Mouse (Mus musculus) small intestine, adult 2 months (tissue): ENCODE results near the gene Abcc3. TPM values are rescaled to one million over a fixed set of nuclear protein-coding genes. Genes with fewer than 3 reads are reported as not detected.

Experiments used
- H3K27ac ChIP-seq: fragments of 200-500 bp; 2 replicates; pipeline ENCODE4 v1.5.1; 2012; ENCODE audit warnings: low read depth, low read length, control low read depth, inconsistent platforms; ENCODE audit not compliant: insufficient read depth
- H3K27me3 ChIP-seq: fragments of 200-500 bp; 2 replicates; pipeline ENCODE4 v1.6.1; 2012; ENCODE audit warnings: mild to moderate bottlenecking, moderate library complexity, low read length, inconsistent platforms; ENCODE audit not compliant: control insufficient read depth, insufficient read depth
- H3K36me3 ChIP-seq: fragments of 200-500 bp; 2 replicates; pipeline ENCODE4 v1.6.1; 2012; ENCODE audit warnings: mild to moderate bottlenecking, low read length, control low read depth, inconsistent platforms; ENCODE audit not compliant: control insufficient read depth, insufficient read depth
- H3K4me1 ChIP-seq: fragments of 200-500 bp; 2 replicates; pipeline ENCODE4 v1.6.1; 2012; ENCODE audit warnings: low read length, inconsistent platforms, mixed read lengths; ENCODE audit not compliant: control insufficient read depth, insufficient read depth, insufficient read length
- H3K4me3 ChIP-seq: fragments of 200-500 bp; 2 replicates; pipeline ENCODE4 v1.5.1; 2012; ENCODE audit warnings: low read depth, mild to moderate bottlenecking, control low read depth, inconsistent platforms, low read length, moderate library complexity
- CTCF ChIP-seq: fragments of 200-500 bp; IDR thresholded peaks from 2 replicates; pipeline ENCODE4 v1.5.1; 2012; ENCODE audit warnings: low read depth, mild to moderate bottlenecking, control low read depth, inconsistent platforms, low read length, moderate library complexity, mixed read lengths; ENCODE audit not compliant: insufficient replicate concordance, insufficient read length; ENCODE audit errors: extremely low read depth
- POLR2A ChIP-seq: fragments of 200-500 bp; IDR thresholded peaks from 2 replicates; pipeline ENCODE4 v1.6.1; 2012; ENCODE audit warnings: low read depth, mild to moderate bottlenecking, control low read depth, inconsistent platforms, low read length, moderate library complexity
- WGBS: fragments of 180-500 bp; shearing (Covaris S2); methylation state at CpG from one replicate; pipeline ENCODE4 v1.1.7; 2018; 5-methylcytosine and 5-hydroxymethylcytosine counted together
- polyA plus RNA-seq: library from polyadenylated mRNA; depleted of rRNA; stranded (reverse); fragments of >200 nt; gene quantifications from 2 replicates; pipeline ENCODE4 v1.2.3, GENCODE M21; 2012

The Abcc3 gene
- polyA plus RNA-seq, 1 experiment: 42.4 TPM

DNA sequence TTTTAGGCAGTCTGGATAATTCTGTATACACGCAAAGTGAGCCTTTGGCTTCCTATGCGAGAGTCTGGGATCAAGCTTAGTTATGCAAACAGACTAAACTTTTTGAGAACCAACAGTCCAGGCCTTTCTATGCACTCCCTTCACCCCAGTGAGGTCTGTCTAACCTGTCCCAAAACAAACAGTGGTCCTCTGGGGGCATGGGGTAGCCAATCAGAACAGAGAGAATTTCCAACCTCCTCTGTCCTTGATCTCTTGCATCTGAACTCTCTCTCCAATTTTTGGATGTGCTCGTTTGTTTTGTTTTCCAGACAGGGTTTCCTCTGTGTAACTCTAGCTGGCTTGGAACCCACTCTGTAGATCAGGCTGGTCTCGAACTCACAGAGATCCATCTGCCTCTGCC is 3.8 kb downstream of the Abcc3 start:
- H3K4me1 ChIP-seq: peaks cover 42% of the 10 kb centered on the region
- WGBS: 78% methylated on average over 4 of the region's 4 CpGs
- H3K27ac ChIP-seq: peak overlapping the region; percentile 91; the same call in 1 of the 2 replicates
- no peak overlapping the region for H3K4me3 ChIP-seq
- H3K27me3 ChIP-seq: no peaks in the 10 kb centered on the region
- H3K36me3 ChIP-seq: no peaks in the 10 kb centered on the region
- TF ChIP-seq CTCF (no peak), POLR2A (no peak)

DNA sequence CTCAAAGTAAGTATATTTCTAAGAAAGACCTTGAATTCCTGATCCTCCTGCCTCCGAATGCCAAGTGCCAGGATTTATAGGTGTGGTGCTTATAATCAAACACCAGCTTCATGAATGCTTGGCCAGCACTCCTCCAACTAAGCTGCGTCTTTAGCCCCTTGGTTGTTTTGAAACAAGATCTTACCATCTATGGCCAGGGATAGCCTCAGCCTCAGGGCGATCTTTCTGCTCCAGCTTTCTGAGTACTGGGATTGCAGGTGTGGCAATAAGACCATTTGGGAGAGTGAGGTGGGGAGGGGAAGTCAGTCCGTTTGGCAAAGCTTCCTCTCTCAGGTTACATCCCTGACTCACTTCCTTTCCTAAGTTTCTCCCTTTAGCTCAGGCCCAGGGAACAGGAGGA is 5.0 kb downstream of the Abcc3 start:
- H3K4me3 ChIP-seq: no peak overlapping the region
- WGBS: 78% methylated on average over 4 of the region's 4 CpGs
- H3K27ac ChIP-seq: no peak overlapping the region
- no peaks in the 10 kb centered on the region for H3K36me3 ChIP-seq
- H3K27me3 ChIP-seq: no peaks in the 10 kb centered on the region
- TF ChIP-seq CTCF (no peak), POLR2A (no peak)
- peaks cover 42% of the 10 kb centered on the region for H3K4me1 ChIP-seq

DNA sequence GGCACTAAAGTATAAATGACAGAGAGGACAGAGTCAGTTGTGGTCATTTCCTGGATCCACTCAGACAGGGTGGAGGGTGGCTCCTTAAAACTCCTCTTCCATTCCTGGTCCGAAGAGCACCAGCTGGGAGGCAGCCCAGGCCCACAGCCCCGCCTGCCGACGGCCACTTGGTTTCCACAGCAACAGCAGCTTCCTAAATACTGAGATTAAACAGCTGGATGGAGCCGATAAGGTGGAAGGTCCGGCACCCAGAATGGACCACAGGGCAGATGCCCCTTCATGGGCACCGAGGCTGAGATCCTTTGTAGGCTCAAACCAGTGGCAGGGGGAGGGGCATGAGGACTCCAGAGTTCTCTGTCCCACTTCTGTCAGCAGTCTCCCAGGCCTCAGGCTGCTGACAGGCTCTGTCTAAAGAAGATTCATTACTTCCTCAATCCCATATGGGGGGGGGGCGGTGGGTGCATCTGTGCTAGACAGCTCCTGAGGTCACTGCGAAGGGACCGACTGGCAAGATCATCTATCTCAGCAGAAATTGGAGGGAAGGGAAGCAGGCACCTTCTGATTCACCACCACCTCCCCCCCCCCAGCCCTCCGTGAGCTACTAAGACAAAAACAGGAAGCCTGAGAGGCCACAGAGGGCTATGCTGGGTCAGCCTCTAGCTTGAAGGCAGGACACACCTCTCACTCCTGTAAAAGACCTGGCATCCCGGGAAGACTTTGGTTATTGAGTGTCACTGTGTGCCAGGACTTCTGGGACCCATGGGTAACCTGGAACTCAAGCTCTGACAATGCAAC is 6.6 kb downstream of the Abcc3 start:
- TF ChIP-seq POLR2A (no peak), CTCF (no peak)
- WGBS: 27% methylated on average over 12 of the region's 12 CpGs
- H3K27me3 ChIP-seq: no peaks in the 10 kb centered on the region
- H3K4me3 ChIP-seq: peak overlapping the region; percentile 10; the same call in 1 of the 2 replicates
- peaks cover 34% of the 10 kb centered on the region for H3K4me1 ChIP-seq
- peak overlapping the region; percentile 45; the same call in 1 of the 2 replicates for H3K27ac ChIP-seq
- H3K36me3 ChIP-seq: no peaks in the 10 kb centered on the region

DNA sequence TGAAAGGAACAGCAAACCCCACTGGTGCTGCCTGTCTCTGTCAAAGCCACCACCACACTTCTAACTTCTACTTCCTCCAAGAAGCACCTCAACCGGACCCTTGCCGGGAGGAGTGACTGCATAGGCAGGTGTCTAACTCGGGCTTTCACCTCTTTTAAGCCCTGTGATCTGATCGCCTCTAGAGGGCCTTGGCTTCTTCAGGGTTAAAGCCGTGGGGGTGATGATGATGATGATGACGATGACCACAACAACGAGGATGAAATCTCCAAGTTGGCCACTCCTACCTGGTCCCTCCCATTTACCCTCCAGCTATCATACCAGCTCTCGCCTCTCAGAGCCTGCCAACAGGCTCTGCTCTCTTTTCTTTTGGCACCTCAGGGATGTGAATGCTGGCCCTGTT is 13.1 kb downstream of the Abcc3 start:
- Histone ChIP-seq H3K27ac (no peak overlapping the region), H3K36me3 (no peaks in the 10 kb centered on the region), H3K4me1 (peaks cover 2% of the 10 kb centered on the region; the same call in 1 of the 2 replicates), H3K27me3 (no peaks in the 10 kb centered on the region), H3K4me3 (no peak overlapping the region)
- TF ChIP-seq CTCF (no peak), POLR2A (no peak)
- 74% methylated on average over 8 of the region's 8 CpGs for WGBS

DNA sequence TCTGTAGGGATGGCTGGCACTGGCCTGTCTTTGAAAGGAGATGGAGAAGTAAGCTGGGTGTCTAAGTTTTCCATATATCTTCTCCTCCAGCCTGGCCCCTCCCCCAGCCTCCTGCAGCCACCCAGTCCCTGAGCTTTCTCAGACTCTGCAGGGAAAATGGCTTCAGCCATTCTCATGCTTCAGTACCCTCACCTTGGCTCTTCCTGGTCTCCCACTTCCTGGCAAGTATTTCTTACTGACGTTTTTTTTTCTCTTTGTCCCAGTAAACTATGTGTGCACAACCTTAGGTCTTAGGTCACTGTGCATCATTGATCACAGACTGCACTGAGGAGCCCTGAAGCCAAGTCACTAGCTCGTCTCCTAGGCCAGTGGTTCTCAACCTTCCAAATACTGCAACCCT is 13.7 kb downstream of the Abcc3 start:
- 44% methylated on average over 2 of the region's 2 CpGs for WGBS
- H3K4me3 ChIP-seq: no peak overlapping the region
- H3K4me1 ChIP-seq: peaks cover under 1% of the 10 kb centered on the region; the same call in 1 of the 2 replicates
- no peaks in the 10 kb centered on the region for H3K36me3 ChIP-seq
- H3K27ac ChIP-seq: no peak overlapping the region
- TF ChIP-seq POLR2A: no peak
- TF ChIP-seq CTCF: no peak
- H3K27me3 ChIP-seq: no peaks in the 10 kb centered on the region

DNA sequence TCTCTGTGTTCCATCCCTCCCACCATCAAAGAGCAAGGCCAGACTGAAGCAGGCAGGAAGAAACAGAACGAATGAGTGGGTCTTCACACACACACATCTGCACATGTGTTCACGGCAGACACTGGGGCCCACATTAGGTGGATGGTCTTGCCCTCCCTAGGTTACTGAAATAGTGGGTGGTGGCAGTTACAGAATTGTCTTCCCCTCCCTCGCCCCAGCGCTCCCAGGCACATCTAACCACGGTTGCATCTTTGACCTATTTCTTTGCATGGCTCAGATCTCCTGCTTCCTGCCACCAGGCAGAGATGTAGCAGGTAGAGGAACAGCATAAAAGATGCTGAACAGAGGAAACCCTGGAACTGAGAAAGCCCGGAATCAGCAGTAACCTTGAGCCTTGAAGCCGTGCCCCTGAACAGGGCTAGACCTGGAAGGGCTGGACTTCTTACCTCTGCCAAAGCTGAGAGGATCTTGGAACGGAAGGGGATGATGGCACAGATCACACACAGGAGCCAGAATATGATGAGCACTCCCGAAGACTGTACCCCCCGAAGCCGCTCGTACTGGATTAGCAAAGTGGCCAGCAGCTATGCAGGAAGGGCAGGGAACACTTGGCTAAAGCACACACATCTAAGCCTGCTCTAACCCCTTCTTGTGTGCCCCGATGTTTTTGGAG is 18.4 kb downstream of the Abcc3 start:
- TF ChIP-seq CTCF (no peak), POLR2A (no peak)
- Histone ChIP-seq H3K4me1 (peaks cover 23% of the 10 kb centered on the region; the same call in 1 of the 2 replicates), H3K27ac (no peak overlapping the region), H3K27me3 (no peaks in the 10 kb centered on the region), H3K36me3 (peaks cover 7% of the 10 kb centered on the region), H3K4me3 (no peak overlapping the region)
- 89% methylated on average over 13 of the region's 13 CpGs for WGBS

DNA sequence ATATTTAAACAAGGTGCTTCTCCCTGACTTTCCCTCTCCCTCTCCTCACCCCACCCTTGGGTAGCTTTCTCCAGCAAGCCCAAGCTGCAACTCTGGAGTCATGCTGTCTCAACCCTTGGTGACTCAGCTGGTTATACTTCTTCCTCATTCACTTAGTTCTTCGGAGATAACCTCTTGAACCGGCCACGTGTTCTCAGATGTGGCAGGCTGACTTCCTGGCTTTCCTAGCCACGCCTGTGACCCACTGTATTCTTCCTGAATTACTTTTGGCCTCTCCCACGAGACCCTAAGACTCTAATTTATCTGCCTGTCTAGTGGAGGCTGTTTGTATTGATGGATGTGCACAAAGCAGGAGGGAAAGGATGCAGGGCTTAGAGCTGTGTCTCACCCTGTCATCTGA is 22.0 kb downstream of the Abcc3 start:
- Histone ChIP-seq H3K27ac (peak overlapping the region; percentile 79), H3K4me1 (peaks cover 33% of the 10 kb centered on the region; the same call in 1 of the 2 replicates), H3K4me3 (no peak overlapping the region), H3K36me3 (peaks cover 13% of the 10 kb centered on the region), H3K27me3 (no peaks in the 10 kb centered on the region)
- no peak for TF ChIP-seq POLR2A
- no peak for TF ChIP-seq CTCF
- WGBS: 3% methylated on average over 5 of the region's 5 CpGs
